Mouse (Mus musculus) thymus, postnatal 10 days (tissue): ENCODE data around the gene Gm20388.

Experiments used
- DNase-seq, 2 experiments: peaks; one replicate each; pipeline ENCODE4 v3.0.0; 2021; ENCODE audit warnings: low spot score in 2 of 2

Gm20388 gene

GRCm38 (mm10) chr8:122850641-122851240 is 2940.1 kb downstream of the Gm20388 start:
- DNase-seq: no peak

- no peak for DNase-seq
Observed at GRCm38 (mm10) chr8:122851692-122852545, 2941.3 kb downstream of the Gm20388 start.

GRCm38 (mm10) chr8:122852546-122852905 is 2941.9 kb downstream of the Gm20388 start:
- no peak for DNase-seq

GRCm38 (mm10) chr8:122853340-122853771 is 2942.7 kb downstream of the Gm20388 start:
- no peak for DNase-seq

GRCm38 (mm10) chr8:122854388-122854787 is 2943.7 kb downstream of the Gm20388 start:
- no peak for DNase-seq

GRCm38 (mm10) chr8:122855123-122855522 is 2944.5 kb downstream of the Gm20388 start:
- no peak for DNase-seq

GRCm38 (mm10) chr8:122856288-122856687 is 2945.6 kb downstream of the Gm20388 start:
- no peak for DNase-seq

- no peak for DNase-seq
Observed at GRCm38 (mm10) chr8:122859843-122860242, 2949.2 kb downstream of the Gm20388 start.

GRCm38 (mm10) chr8:122864719-122865129 is 2954.1 kb downstream of the Gm20388 start:
- DNase-seq: no peak

- DNase-seq: peak; percentile 36 to 55
Observed at GRCm38 (mm10) chr8:122865441-122865840, 2954.8 kb downstream of the Gm20388 start.

GRCm38 (mm10) chr8:122866231-122866630 is 2955.6 kb downstream of the Gm20388 start:
- DNase-seq: no peak

GRCm38 (mm10) chr8:122867982-122868381 is 2957.3 kb downstream of the Gm20388 start:
- no peak for DNase-seq

GRCm38 (mm10) chr8:122870377-122870863 is 2959.8 kb downstream of the Gm20388 start:
- peak; percentile 64 to 73 for DNase-seq

GRCm38 (mm10) chr8:122871663-122872062 is 2961.0 kb downstream of the Gm20388 start:
- DNase-seq: no peak

GRCm38 (mm10) chr8:122873171-122873570 is 2962.5 kb downstream of the Gm20388 start:
- DNase-seq: peak; percentile 27 to 30

GRCm38 (mm10) chr8:122875186-122875585 is 2964.5 kb downstream of the Gm20388 start:
- DNase-seq: no peak

- DNase-seq: no peak
Observed at GRCm38 (mm10) chr8:122878231-122878630, 2967.6 kb downstream of the Gm20388 start.

- no peak for DNase-seq
Observed at GRCm38 (mm10) chr8:122880302-122880701, 2969.7 kb downstream of the Gm20388 start.

- no peak for DNase-seq
Observed at GRCm38 (mm10) chr8:122883671-122884070, 2973.0 kb downstream of the Gm20388 start.

GRCm38 (mm10) chr8:122891440-122891839 is 2980.8 kb downstream of the Gm20388 start:
- DNase-seq: no peak

- DNase-seq: no peak
Observed at GRCm38 (mm10) chr8:122893451-122893850, 2982.8 kb downstream of the Gm20388 start.

- DNase-seq: no peak
Observed at GRCm38 (mm10) chr8:122896317-122896716, 2985.7 kb downstream of the Gm20388 start.

- DNase-seq: no peak
Observed at GRCm38 (mm10) chr8:122897200-122897599, 2986.6 kb downstream of the Gm20388 start.
